Mouse (Mus musculus) ES-CJ7 (cell line): ENCODE measurements around the gene Wdfy2.

Experiments used
- DNase-seq: peaks from one replicate; pipeline ENCODE4 v3.0.0; 2011; ENCODE audit warnings: low read depth, low spot score

Wdfy2 gene

GRCm38 (mm10) chr14:62844226-62844625, 6.7 kb downstream of the Wdfy2 start:
- no peak for DNase-seq

- no peak for DNase-seq
Observed at GRCm38 (mm10) chr14:62845011-62845840, 7.7 kb downstream of the Wdfy2 start.

GRCm38 (mm10) chr14:62850980-62851379, 13.5 kb downstream of the Wdfy2 start:
- no peak for DNase-seq

GRCm38 (mm10) chr14:62852840-62853239, 15.4 kb downstream of the Wdfy2 start:
- DNase-seq: no peak

- DNase-seq: peak; percentile 37
Observed at GRCm38 (mm10) chr14:62855077-62855835, 17.8 kb downstream of the Wdfy2 start.

- no peak for DNase-seq
Observed at GRCm38 (mm10) chr14:62855863-62856262, 18.4 kb downstream of the Wdfy2 start.

- no peak for DNase-seq
Observed at GRCm38 (mm10) chr14:62856490-62856889, 19.0 kb downstream of the Wdfy2 start.

- DNase-seq: no peak
Observed at GRCm38 (mm10) chr14:62857879-62858278, 20.4 kb downstream of the Wdfy2 start.

- DNase-seq: no peak
Observed at GRCm38 (mm10) chr14:62858311-62858710, 20.8 kb downstream of the Wdfy2 start.

GRCm38 (mm10) chr14:62862564-62862963, 25.1 kb downstream of the Wdfy2 start:
- DNase-seq: no peak

- DNase-seq: no peak
Observed at GRCm38 (mm10) chr14:62864254-62864653, 26.8 kb downstream of the Wdfy2 start.

- DNase-seq: no peak
Observed at GRCm38 (mm10) chr14:62865405-62865804, 27.9 kb downstream of the Wdfy2 start.

GRCm38 (mm10) chr14:62867069-62867468, 29.6 kb downstream of the Wdfy2 start:
- no peak for DNase-seq

GRCm38 (mm10) chr14:62867576-62867975, 30.1 kb downstream of the Wdfy2 start:
- no peak for DNase-seq

GRCm38 (mm10) chr14:62868254-62868653, 30.8 kb downstream of the Wdfy2 start:
- no peak for DNase-seq

- no peak for DNase-seq
Observed at GRCm38 (mm10) chr14:62870238-62870638, 32.8 kb downstream of the Wdfy2 start.

- DNase-seq: no peak
Observed at GRCm38 (mm10) chr14:62871431-62871830, 34.0 kb downstream of the Wdfy2 start.

GRCm38 (mm10) chr14:62871932-62872331, 34.5 kb downstream of the Wdfy2 start:
- peak; percentile 38 for DNase-seq

- DNase-seq: no peak
Observed at GRCm38 (mm10) chr14:62873820-62874219, 36.3 kb downstream of the Wdfy2 start.

- DNase-seq: no peak
Observed at GRCm38 (mm10) chr14:62874348-62874747, 36.9 kb downstream of the Wdfy2 start.

GRCm38 (mm10) chr14:62878076-62878475, 40.6 kb downstream of the Wdfy2 start:
- DNase-seq: no peak

- DNase-seq: no peak
Observed at GRCm38 (mm10) chr14:62878634-62879430, 41.4 kb downstream of the Wdfy2 start.
